Mouse (Mus musculus): Measurements from ENCODE around the gene Fabp3. TPM values are rescaled to one million over a fixed set of nuclear protein-coding genes. Genes with fewer than 3 reads are reported as not detected.

The Fabp3 gene
- polyA plus RNA-seq, 1 experiment from 2014 or later = 11.3 TPM

DNA sequence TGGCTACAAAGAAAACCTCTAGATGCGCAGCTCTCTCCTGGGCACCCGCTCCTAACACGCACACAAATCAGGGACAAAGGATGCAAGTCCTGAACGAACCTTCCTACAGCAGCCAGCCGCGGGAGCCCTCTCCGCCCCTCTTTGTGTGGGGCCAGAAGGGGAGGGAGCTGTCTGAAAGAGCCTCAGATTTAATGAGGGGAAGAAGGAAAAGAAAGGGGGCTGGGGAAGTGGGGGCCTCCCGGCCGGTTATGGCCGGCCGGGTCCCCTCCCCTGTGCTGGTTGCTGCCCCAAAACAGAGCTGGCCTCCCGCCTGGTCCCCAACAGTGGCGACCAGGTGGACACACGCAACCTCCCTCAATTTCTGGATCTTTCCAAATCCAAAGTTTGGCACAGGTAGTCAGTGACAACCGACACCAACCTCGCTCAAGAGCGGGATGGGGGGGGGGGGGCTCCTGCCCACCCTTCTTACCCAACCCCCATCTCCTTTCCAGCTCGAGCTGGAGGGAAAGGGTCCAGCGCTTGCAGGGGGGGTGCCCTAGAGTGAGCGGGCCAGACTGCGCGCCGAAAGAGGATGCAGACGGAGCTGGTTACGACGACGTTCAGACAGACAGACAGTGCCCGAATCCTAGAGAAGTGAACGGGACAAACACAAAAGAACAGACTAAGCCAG, 33.9 kb upstream of the Fabp3 start:
- Histone ChIP-seq H3K4me3 (replicated peaks) (peak overlapping the region; percentile 90), H3K9me3 (no peaks in the 10 kb centered on the region), H3K27ac (peak overlapping the region; percentile 96), H3K4me2 (peak overlapping the region; percentile 82), H3K27me3 (peaks cover 22% of the 10 kb centered on the region), H3K9ac (replicated peaks) (peak overlapping the region; percentile 98), H3K4me1 (replicated peaks) (peaks cover 16% of the 10 kb centered on the region), H3K36me3 (peaks cover 22% of the 10 kb centered on the region)
- peak; percentile 83 for ATAC-seq (ENCODE audit: insufficient number of reproducible peaks, insufficient read depth, low FRiP score, low TSS enrichment, low read depth)
- WGBS = under 1% methylated on average over 28 of the region's 29 CpGs

- H3K27me3 ChIP-seq = peaks cover 22% of the 10 kb centered on the region
- H3K9me3 ChIP-seq = no peaks in the 10 kb centered on the region
- peak; percentile 58 for ATAC-seq (ENCODE audit: insufficient number of reproducible peaks, insufficient read depth, low FRiP score, low TSS enrichment, low read depth)
- H3K36me3 ChIP-seq = peaks cover 15% of the 10 kb centered on the region
- peaks cover 16% of the 10 kb centered on the region for H3K4me1 ChIP-seq (replicated peaks)
- under 1% methylated on average over 62 of the region's 62 CpGs for WGBS
- H3K4me2 ChIP-seq = peak overlapping the region; percentile 82
- peak overlapping the region; percentile 98 for H3K9ac ChIP-seq (replicated peaks)
- peak overlapping the region; percentile 90 for H3K4me3 ChIP-seq (replicated peaks)
- H3K27ac ChIP-seq = peak overlapping the region; percentile 96
Measured at GRCm38 (mm10) chr4:130275016-130275822, 33.2 kb upstream of the Fabp3 start.

DNA sequence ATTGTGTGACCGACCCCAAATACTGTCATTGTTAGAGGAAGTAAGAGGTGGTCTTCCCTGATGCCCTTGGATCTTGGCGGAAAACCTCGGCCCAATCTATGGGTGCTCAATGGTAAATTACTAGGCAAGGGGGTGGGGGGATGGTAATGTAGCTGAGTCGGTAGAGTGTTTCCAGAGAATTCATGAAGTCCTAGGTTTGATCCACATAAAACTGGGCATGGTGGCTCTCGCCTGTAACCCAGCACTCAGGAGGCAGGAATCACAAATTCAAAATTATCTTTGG, 32.6 kb upstream of the Fabp3 start:
- H3K9ac ChIP-seq (replicated peaks) = peak overlapping the region; percentile 98
- WGBS = 44% methylated on average over 5 of the region's 5 CpGs
- peak overlapping the region; percentile 82 for H3K4me2 ChIP-seq
- H3K9me3 ChIP-seq = no peaks in the 10 kb centered on the region
- peaks cover 11% of the 10 kb centered on the region for H3K36me3 ChIP-seq
- peaks cover 26% of the 10 kb centered on the region for H3K27me3 ChIP-seq
- peaks cover 16% of the 10 kb centered on the region for H3K4me1 ChIP-seq (replicated peaks)
- H3K4me3 ChIP-seq (replicated peaks) = peak overlapping the region; percentile 90
- peak overlapping the region; percentile 96 for H3K27ac ChIP-seq
- no peak for ATAC-seq (ENCODE audit: insufficient number of reproducible peaks, insufficient read depth, low FRiP score, low TSS enrichment, low read depth)

DNA sequence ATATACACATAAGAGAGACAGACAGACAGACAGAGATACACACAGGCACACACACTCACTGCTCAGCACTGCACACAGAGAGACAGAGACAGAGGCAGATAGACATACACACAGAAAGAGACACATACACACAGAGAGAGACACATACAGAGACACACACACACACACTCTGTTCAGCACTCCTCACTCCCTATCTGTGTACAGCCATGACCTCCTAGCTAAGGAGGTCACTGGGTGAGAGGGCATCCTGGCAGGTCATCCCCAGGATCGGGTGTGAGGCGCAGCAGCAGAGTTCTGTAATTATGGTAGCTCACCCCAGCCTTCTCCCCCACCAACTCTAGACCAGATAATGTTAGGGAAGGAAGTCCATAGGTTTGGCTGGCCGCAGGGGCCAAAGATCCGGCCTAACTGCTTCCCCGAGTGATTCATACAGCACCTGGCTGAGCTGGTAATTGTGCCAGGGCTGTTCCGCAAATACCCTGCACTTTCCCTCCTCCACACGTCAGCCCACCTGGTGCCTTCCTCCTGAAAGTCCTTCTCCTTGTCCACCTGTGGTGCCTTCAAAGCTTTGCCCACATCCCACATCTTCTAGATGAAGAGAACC, 31.7 kb upstream of the Fabp3 start:
- no peak overlapping the region for H3K4me2 ChIP-seq
- H3K4me1 ChIP-seq (replicated peaks) = peaks cover 16% of the 10 kb centered on the region
- H3K4me3 ChIP-seq (replicated peaks) = no peak overlapping the region
- H3K9me3 ChIP-seq = no peaks in the 10 kb centered on the region
- no peak overlapping the region for H3K27ac ChIP-seq
- no peak for ATAC-seq (ENCODE audit: insufficient number of reproducible peaks, insufficient read depth, low FRiP score, low TSS enrichment, low read depth)
- 65% methylated on average over 7 of the region's 7 CpGs for WGBS
- peaks cover 2% of the 10 kb centered on the region; the same call in 1 of the 2 replicates for H3K36me3 ChIP-seq
- H3K27me3 ChIP-seq = peaks cover 26% of the 10 kb centered on the region
- H3K9ac ChIP-seq (replicated peaks) = no peak overlapping the region

DNA sequence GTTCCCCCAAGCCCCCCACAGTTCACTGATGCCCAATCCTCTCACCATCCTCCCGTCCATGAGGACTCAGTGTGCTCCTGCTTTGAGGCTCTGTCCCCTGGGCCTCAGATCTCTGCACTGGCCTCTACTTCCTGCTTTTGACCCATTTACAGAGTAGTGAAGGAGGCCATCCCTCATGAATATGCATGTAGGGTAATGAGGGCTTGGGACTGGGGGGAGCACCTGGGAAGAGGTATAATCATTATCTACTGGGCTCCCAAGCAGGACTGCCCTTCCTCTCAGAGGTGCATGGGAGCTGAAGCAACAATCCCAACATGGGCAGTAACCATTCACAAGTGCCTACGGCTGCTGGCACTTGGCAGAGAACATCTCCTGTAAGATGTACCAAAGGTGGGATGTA, 29.3 kb upstream of the Fabp3 start, which contains the start of gene Serinc2:
Gene Serinc2, minus strand, starts transcription at position 101 of the 400 bp plus-strand sequence.
- 71% methylated on average over 2 of the region's 2 CpGs for WGBS
- ATAC-seq (ENCODE audit: insufficient number of reproducible peaks, insufficient read depth, low FRiP score, low TSS enrichment, low read depth) = no peak
- Histone ChIP-seq H3K36me3 (no peaks in the 10 kb centered on the region), H3K4me1 (replicated peaks) (peaks cover 5% of the 10 kb centered on the region; the same call in 1 of the 2 replicates), H3K27ac (no peak within 1 kb of the TSS), H3K9ac (replicated peaks) (no peak within 1 kb of the TSS), H3K4me3 (replicated peaks) (no peak within 1 kb of the TSS), H3K4me2 (no peak within 1 kb of the TSS), H3K9me3 (no peaks in the 10 kb centered on the region), H3K27me3 (peaks cover 26% of the 10 kb centered on the region)

GRCm38 (mm10) chr4:130282856-130283255, 25.5 kb upstream of the Fabp3 start:
- Histone ChIP-seq H3K4me3 (replicated peaks) (no peak overlapping the region), H3K4me2 (no peak overlapping the region), H3K36me3 (no peaks in the 10 kb centered on the region), H3K9me3 (no peaks in the 10 kb centered on the region), H3K9ac (replicated peaks) (no peak overlapping the region), H3K27ac (no peak overlapping the region), H3K4me1 (replicated peaks) (no peaks in the 10 kb centered on the region), H3K27me3 (peaks cover 31% of the 10 kb centered on the region; the same call in 1 of the 2 replicates)
- ATAC-seq (ENCODE audit: insufficient number of reproducible peaks, insufficient read depth, low FRiP score, low TSS enrichment, low read depth) = no peak
- WGBS = 54% methylated on average over 5 of the region's 5 CpGs

DNA sequence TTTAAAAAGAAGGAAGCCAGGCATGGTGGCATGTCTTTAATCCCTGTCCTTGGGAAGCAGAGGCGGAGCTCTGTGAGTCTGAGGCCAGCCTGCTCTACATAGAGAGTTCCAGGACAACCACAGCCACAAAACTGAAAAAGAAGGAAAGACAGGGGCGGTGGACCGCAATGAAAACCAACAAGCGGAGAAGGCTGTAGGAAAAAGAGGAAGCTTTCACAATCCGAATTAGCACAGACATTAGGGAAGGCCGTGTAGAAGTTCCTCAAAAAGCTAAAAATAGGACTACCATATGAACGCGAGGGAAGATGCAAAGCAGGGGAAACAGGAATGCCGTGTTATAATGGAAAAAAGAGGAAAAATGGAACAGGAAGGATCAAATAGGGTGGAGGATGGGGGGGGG, 24.6 kb upstream of the Fabp3 start:
- Histone ChIP-seq H3K36me3 (no peaks in the 10 kb centered on the region), H3K4me2 (no peak overlapping the region), H3K4me1 (replicated peaks) (no peaks in the 10 kb centered on the region), H3K9ac (replicated peaks) (no peak overlapping the region), H3K4me3 (replicated peaks) (no peak overlapping the region), H3K9me3 (no peaks in the 10 kb centered on the region), H3K27me3 (peaks cover 29% of the 10 kb centered on the region; the same call in 1 of the 2 replicates), H3K27ac (no peak overlapping the region)
- no peak for ATAC-seq (ENCODE audit: insufficient number of reproducible peaks, insufficient read depth, low FRiP score, low TSS enrichment, low read depth)
- WGBS = 86% methylated on average over 9 of the region's 9 CpGs

GRCm38 (mm10) chr4:130286531-130286930, 21.9 kb upstream of the Fabp3 start:
- Histone ChIP-seq H3K36me3 (no peaks in the 10 kb centered on the region), H3K4me3 (replicated peaks) (no peak overlapping the region), H3K9ac (replicated peaks) (no peak overlapping the region), H3K9me3 (no peaks in the 10 kb centered on the region), H3K4me1 (replicated peaks) (no peaks in the 10 kb centered on the region), H3K27ac (no peak overlapping the region), H3K4me2 (no peak overlapping the region), H3K27me3 (peaks cover 21% of the 10 kb centered on the region; the same call in 1 of the 2 replicates)
- no peak for ATAC-seq (ENCODE audit: insufficient number of reproducible peaks, insufficient read depth, low FRiP score, low TSS enrichment, low read depth)
- WGBS = 58% methylated on average over 3 of the region's 3 CpGs

GRCm38 (mm10) chr4:130289824-130290223, 18.6 kb upstream of the Fabp3 start:
- Histone ChIP-seq H3K9ac (replicated peaks) (no peak overlapping the region), H3K36me3 (no peaks in the 10 kb centered on the region), H3K9me3 (no peaks in the 10 kb centered on the region), H3K4me2 (no peak overlapping the region), H3K4me1 (replicated peaks) (no peaks in the 10 kb centered on the region), H3K27ac (no peak overlapping the region), H3K4me3 (replicated peaks) (no peak overlapping the region), H3K27me3 (peaks cover 21% of the 10 kb centered on the region; the same call in 1 of the 2 replicates)
- 74% methylated on average over 3 of the region's 3 CpGs for WGBS
- no peak for ATAC-seq (ENCODE audit: insufficient number of reproducible peaks, insufficient read depth, low FRiP score, low TSS enrichment, low read depth)

GRCm38 (mm10) chr4:130292271-130292670, 16.1 kb upstream of the Fabp3 start:
- ATAC-seq (ENCODE audit: insufficient number of reproducible peaks, insufficient read depth, low FRiP score, low TSS enrichment, low read depth) = no peak

DNA sequence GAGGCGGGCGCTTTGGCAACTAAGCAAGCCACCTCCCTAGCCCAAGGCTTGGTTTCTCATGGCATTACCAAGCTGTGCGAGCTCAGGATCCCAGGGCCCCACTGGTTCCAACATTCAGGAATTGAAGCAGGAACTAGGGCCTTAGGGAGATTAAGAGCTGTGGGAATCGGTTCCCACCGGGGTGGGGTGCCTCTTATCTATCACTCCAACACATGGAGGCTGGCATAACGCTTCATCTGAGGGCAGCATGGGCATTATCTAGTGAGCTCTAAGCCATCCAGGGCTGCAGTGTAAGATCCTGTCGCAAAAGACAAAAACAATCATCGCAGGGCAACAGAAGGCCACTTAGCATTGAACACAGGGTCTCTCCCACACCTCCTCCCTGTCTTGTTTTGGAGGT, 13.9 kb upstream of the Fabp3 start:
- Histone ChIP-seq H3K9me3 (no peaks in the 10 kb centered on the region), H3K27me3 (peaks cover 3% of the 10 kb centered on the region), H3K27ac (no peak overlapping the region), H3K36me3 (no peaks in the 10 kb centered on the region), H3K4me3 (replicated peaks) (no peak overlapping the region), H3K9ac (replicated peaks) (no peak overlapping the region), H3K4me2 (no peak overlapping the region), H3K4me1 (replicated peaks) (no peaks in the 10 kb centered on the region)
- ATAC-seq (ENCODE audit: insufficient number of reproducible peaks, insufficient read depth, low FRiP score, low TSS enrichment, low read depth) = no peak
- WGBS = 88% methylated on average over 8 of the region's 8 CpGs

More at GRCm38 (mm10) chr4:130292271-130292670, 16.1 kb upstream of the Fabp3 start:
- Histone ChIP-seq H3K4me3 (replicated peaks) (no peak overlapping the region), H3K4me2 (no peak overlapping the region), H3K9ac (replicated peaks) (no peak overlapping the region), H3K4me1 (replicated peaks) (no peaks in the 10 kb centered on the region), H3K36me3 (no peaks in the 10 kb centered on the region), H3K27ac (no peak overlapping the region), H3K9me3 (no peaks in the 10 kb centered on the region), H3K27me3 (peaks cover 7% of the 10 kb centered on the region)
- 7% methylated on average over 4 of the region's 4 CpGs for WGBS
